Mouse (Mus musculus): Measurements from ENCODE around the gene Spag9. TPM values are rescaled to one million over a fixed set of nuclear protein-coding genes. Genes with fewer than 3 reads are reported as not detected.

Gene Spag9
- polyA plus RNA-seq, 1 experiment from 2014 or later: 82.7 TPM

DNA sequence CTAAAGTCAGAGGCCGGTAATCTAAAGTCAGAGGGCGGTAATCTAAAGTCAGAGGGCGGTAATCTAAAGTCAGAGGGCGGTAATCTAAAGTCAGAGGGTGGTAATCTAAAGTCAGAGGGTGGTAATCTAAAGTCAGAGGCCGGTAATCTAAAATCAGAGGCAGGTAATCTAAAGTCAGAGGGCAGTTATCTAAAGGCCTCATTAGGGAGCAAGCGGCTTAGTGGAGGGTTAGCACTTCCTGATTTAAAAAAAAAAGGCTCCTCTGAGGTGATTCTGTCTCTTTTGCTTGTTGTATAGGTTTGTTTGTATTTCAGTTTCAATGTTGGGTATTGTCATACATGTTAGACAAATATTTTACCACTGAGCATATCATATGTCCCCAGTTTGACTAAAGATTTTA is 121.9 kb downstream of the Spag9 start:
- ATAC-seq: no peak
- 96% methylated on average over 6 of the region's 6 CpGs for WGBS
- peaks cover 48% of the 10 kb centered on the region for H3K36me3 ChIP-seq (ENCODE audit: control insufficient read depth, insufficient read depth, low read length)

DNA sequence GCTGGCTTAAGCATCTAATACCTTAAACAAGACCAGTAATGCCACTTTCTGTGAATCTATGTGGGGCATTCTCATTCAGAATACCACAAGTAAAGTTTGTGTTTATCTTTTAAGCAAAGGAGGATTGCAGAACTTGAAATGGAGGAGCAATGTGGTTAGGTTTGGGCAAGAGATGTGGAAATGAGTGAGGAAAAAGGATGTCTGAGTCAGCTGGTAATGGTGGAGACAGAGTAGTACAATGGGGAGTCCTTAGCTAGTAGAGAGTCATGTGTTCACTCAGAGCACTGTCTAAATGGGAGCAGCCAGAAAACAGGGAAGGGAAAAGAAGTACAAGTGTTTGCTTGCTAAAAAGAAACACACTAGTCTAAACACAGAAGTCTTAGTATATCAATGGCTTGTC is 122.7 kb downstream of the Spag9 start:
- Histone ChIP-seq H3K4me3 (ENCODE audit: low read depth, low read length) (no peak overlapping the region), H3K4me2 (ENCODE audit: low read length) (no peak overlapping the region), H3K9ac (ENCODE audit: low read depth, low read length) (no peak overlapping the region), H3K36me3 (ENCODE audit: control insufficient read depth, insufficient read depth, low read length) (peaks cover 43% of the 10 kb centered on the region), H3K4me1 (ENCODE audit: control insufficient read depth, insufficient read depth, low read length) (no peaks in the 10 kb centered on the region), H3K27ac (ENCODE audit: low read length) (no peak overlapping the region), H3K27me3 (ENCODE audit: control insufficient read depth, insufficient read depth, low read depth, low read length) (no peaks in the 10 kb centered on the region), H3K9me3 (replicated peaks; ENCODE audit: control insufficient read depth, low read length, poor library complexity, severe bottlenecking) (no peaks in the 10 kb centered on the region)
- no peak for ATAC-seq

More for the DNA sequence above, 121.9 kb downstream of the Spag9 start:
- Histone ChIP-seq H3K27ac (ENCODE audit: low read length) (no peak overlapping the region), H3K9ac (ENCODE audit: low read depth, low read length) (no peak overlapping the region), H3K4me2 (ENCODE audit: low read length) (no peak overlapping the region), H3K9me3 (replicated peaks; ENCODE audit: control insufficient read depth, low read length, poor library complexity, severe bottlenecking) (no peaks in the 10 kb centered on the region), H3K4me1 (ENCODE audit: control insufficient read depth, insufficient read depth, low read length) (no peaks in the 10 kb centered on the region), H3K27me3 (ENCODE audit: control insufficient read depth, insufficient read depth, low read depth, low read length) (no peaks in the 10 kb centered on the region), H3K4me3 (ENCODE audit: low read depth, low read length) (no peak overlapping the region)

DNA sequence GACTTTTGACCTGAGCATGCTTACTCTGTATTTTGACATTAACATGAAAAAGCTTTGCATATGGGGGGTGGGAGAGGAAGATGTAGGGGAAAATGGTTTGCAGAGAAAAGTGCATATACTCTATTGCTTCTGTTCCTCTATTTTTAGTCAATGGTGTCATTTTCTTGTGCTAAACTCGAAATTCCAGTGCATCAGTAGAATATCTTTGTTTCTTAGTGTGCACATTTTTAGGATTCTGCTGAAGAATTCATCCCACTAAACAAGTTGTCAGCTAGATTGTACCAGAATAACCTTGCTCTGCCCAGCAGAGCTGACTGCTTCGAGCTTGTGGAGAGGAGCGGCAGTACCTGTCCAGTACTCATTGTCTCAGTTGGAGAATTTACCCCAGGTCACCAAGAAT is 124.8 kb downstream of the Spag9 start:
- no peaks in the 10 kb centered on the region for H3K4me1 ChIP-seq (ENCODE audit: control insufficient read depth, insufficient read depth, low read length)
- H3K36me3 ChIP-seq (ENCODE audit: control insufficient read depth, insufficient read depth, low read length): peaks cover 34% of the 10 kb centered on the region
- no peak overlapping the region for H3K4me3 ChIP-seq (ENCODE audit: low read depth, low read length)
- WGBS: 97% methylated on average over 3 of the region's 3 CpGs
- ATAC-seq: no peak
- no peak overlapping the region for H3K27ac ChIP-seq (ENCODE audit: low read length)
- H3K9me3 ChIP-seq (replicated peaks; ENCODE audit: control insufficient read depth, low read length, poor library complexity, severe bottlenecking): no peaks in the 10 kb centered on the region
- H3K9ac ChIP-seq (ENCODE audit: low read depth, low read length): no peak overlapping the region
- H3K27me3 ChIP-seq (ENCODE audit: control insufficient read depth, insufficient read depth, low read depth, low read length): no peaks in the 10 kb centered on the region
- no peak overlapping the region for H3K4me2 ChIP-seq (ENCODE audit: low read length)

- ATAC-seq: no peak
- WGBS: 93% methylated on average over 10 of the region's 10 CpGs
- Histone ChIP-seq H3K9me3 (replicated peaks; ENCODE audit: control insufficient read depth, low read length, poor library complexity, severe bottlenecking) (no peaks in the 10 kb centered on the region), H3K4me3 (ENCODE audit: low read depth, low read length) (no peak overlapping the region), H3K36me3 (ENCODE audit: control insufficient read depth, insufficient read depth, low read length) (peaks cover 30% of the 10 kb centered on the region), H3K27me3 (ENCODE audit: control insufficient read depth, insufficient read depth, low read depth, low read length) (no peaks in the 10 kb centered on the region), H3K9ac (ENCODE audit: low read depth, low read length) (no peak overlapping the region), H3K27ac (ENCODE audit: low read length) (no peak overlapping the region), H3K4me2 (ENCODE audit: low read length) (no peak overlapping the region), H3K4me1 (ENCODE audit: control insufficient read depth, insufficient read depth, low read length) (no peaks in the 10 kb centered on the region)
Measured at GRCm38 (mm10) chr11:94121501-94121900, 125.6 kb downstream of the Spag9 start.

DNA sequence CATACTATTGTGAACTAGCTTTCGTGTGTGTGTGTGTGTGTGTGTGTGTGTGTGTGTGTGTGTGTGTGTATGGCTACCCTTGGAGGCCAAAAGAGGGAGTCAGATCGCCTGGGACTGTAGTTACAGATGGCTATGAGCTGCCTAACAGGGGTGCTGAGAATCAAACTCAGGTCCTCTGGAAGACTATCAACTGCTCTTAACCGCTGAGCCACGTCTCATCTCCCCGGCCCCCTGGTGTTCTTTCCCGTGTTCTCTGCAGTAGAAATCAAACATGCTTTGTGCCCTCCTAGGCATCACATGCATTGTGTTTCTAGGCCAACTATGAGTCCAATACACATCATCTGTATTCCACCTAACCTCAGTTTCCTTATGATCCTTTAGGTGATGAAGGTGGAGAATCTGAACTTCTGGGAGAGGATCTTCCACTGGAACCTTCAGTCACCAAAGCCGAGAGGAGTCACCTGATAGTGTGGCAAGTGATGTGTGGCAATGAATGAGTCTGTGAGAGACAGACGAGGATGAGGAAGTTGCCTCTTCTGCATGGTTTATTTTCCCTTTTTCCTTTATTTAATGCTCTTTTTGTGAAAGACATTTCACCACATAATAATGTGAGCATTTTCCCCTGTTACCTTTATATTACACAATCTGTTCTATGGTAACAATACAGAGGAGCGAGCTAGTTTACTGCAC is 126.6 kb downstream of the Spag9 start:
- Histone ChIP-seq H3K4me3 (ENCODE audit: low read depth, low read length) (no peak overlapping the region), H3K36me3 (ENCODE audit: control insufficient read depth, insufficient read depth, low read length) (peaks cover 27% of the 10 kb centered on the region), H3K9me3 (replicated peaks; ENCODE audit: control insufficient read depth, low read length, poor library complexity, severe bottlenecking) (no peaks in the 10 kb centered on the region), H3K4me1 (ENCODE audit: control insufficient read depth, insufficient read depth, low read length) (no peaks in the 10 kb centered on the region), H3K27ac (ENCODE audit: low read length) (no peak overlapping the region), H3K4me2 (ENCODE audit: low read length) (no peak overlapping the region), H3K9ac (ENCODE audit: low read depth, low read length) (no peak overlapping the region), H3K27me3 (ENCODE audit: control insufficient read depth, insufficient read depth, low read depth, low read length) (no peaks in the 10 kb centered on the region)
- WGBS: 87% methylated on average over 9 of the region's 9 CpGs
- no peak for ATAC-seq

- no peak overlapping the region for H3K4me3 ChIP-seq (ENCODE audit: low read depth, low read length)
- no peak overlapping the region for H3K27ac ChIP-seq (ENCODE audit: low read length)
- ATAC-seq: no peak
- H3K4me1 ChIP-seq (ENCODE audit: control insufficient read depth, insufficient read depth, low read length): no peaks in the 10 kb centered on the region
- WGBS: 97% methylated on average over 9 of the region's 9 CpGs
- H3K27me3 ChIP-seq (ENCODE audit: control insufficient read depth, insufficient read depth, low read depth, low read length): no peaks in the 10 kb centered on the region
- H3K9ac ChIP-seq (ENCODE audit: low read depth, low read length): no peak overlapping the region
- H3K36me3 ChIP-seq (ENCODE audit: control insufficient read depth, insufficient read depth, low read length): peaks cover 11% of the 10 kb centered on the region; the same call in 1 of the 2 replicates
- no peak overlapping the region for H3K4me2 ChIP-seq (ENCODE audit: low read length)
- no peaks in the 10 kb centered on the region for H3K9me3 ChIP-seq (replicated peaks; ENCODE audit: control insufficient read depth, low read length, poor library complexity, severe bottlenecking)
Measured at GRCm38 (mm10) chr11:94126701-94127100, 130.8 kb downstream of the Spag9 start.

DNA sequence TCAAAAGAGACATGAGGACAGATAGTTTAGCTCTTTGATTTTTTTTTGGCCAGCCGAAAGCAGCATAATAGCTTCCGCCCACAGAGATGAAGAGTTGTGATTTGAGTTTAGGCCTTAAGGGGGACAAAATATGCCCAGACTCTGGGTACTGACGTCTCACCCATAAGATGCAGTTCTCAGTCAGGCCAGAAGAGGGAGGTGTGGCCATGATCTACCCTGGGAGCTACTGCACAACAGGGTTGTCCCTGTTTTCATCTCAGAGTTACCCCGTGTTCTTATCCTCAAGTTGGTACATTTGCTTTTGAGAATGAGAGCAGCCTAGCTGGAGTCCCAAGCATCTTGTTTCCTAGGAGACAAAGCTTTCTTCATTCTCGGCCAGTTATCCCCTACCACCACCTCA is 132.1 kb downstream of the Spag9 start:
- Histone ChIP-seq H3K9me3 (replicated peaks; ENCODE audit: control insufficient read depth, low read length, poor library complexity, severe bottlenecking) (no peaks in the 10 kb centered on the region), H3K9ac (ENCODE audit: low read depth, low read length) (no peak overlapping the region), H3K27ac (ENCODE audit: low read length) (no peak overlapping the region), H3K4me1 (ENCODE audit: control insufficient read depth, insufficient read depth, low read length) (no peaks in the 10 kb centered on the region), H3K4me2 (ENCODE audit: low read length) (no peak overlapping the region), H3K27me3 (ENCODE audit: control insufficient read depth, insufficient read depth, low read depth, low read length) (no peaks in the 10 kb centered on the region), H3K36me3 (ENCODE audit: control insufficient read depth, insufficient read depth, low read length) (no peaks in the 10 kb centered on the region; the same call in 1 of the 2 replicates), H3K4me3 (ENCODE audit: low read depth, low read length) (no peak overlapping the region)
- peak; percentile 50; the same call in 1 of the 2 replicates for ATAC-seq
- WGBS: 33% methylated on average over 5 of the region's 5 CpGs

GRCm38 (mm10) chr11:94128506-94128905 is 132.6 kb downstream of the Spag9 start:
- Histone ChIP-seq H3K36me3 (ENCODE audit: control insufficient read depth, insufficient read depth, low read length) (no peaks in the 10 kb centered on the region; the same call in 1 of the 2 replicates), H3K9ac (ENCODE audit: low read depth, low read length) (no peak overlapping the region), H3K4me2 (ENCODE audit: low read length) (no peak overlapping the region), H3K27ac (ENCODE audit: low read length) (no peak overlapping the region), H3K9me3 (replicated peaks; ENCODE audit: control insufficient read depth, low read length, poor library complexity, severe bottlenecking) (no peaks in the 10 kb centered on the region), H3K4me1 (ENCODE audit: control insufficient read depth, insufficient read depth, low read length) (no peaks in the 10 kb centered on the region), H3K27me3 (ENCODE audit: control insufficient read depth, insufficient read depth, low read depth, low read length) (no peaks in the 10 kb centered on the region), H3K4me3 (ENCODE audit: low read depth, low read length) (no peak overlapping the region)
- WGBS: 81% methylated on average over 8 of the region's 8 CpGs
- no peak for ATAC-seq

DNA sequence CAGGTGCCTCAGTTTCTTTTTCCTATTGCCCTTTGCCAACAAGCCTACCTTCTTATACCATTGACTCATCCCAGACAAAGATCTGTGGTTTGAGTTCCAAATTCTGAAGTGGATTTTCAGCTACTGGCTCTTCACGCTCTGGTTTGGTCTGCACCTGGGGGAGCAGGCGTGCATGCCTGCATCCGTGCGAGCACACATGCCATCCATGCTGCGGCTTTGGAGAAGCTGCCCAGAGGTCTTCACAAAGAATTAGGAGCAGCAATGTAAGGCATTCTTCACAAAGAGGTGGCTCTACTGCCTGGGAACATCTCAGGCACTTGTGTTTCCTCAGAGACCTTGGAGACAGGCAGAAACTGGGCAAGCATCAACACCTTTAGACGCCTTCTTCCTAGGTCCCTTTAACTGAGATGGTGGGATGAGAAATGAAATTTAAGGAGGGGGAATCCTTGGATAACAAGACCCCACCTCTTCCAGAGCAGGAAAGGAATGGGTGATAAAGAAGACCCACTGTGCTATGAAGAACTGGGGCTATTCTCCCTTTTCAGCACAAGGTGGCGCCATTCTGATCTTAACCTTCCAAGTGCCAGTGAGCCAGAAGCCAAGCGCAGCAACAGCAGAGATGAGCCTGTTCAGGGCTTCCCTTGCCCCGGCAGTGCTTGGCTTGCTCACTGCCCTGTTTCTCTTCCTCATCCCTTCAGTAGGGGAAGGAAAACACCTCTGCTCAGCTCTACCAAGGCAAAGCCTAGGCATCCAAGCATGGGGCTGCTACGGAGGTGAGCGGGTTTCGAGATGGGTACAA is 133.6 kb downstream of the Spag9 start:
- ATAC-seq: peak; percentile 43; the same call in 1 of the 2 replicates
- Histone ChIP-seq H3K9ac (ENCODE audit: low read depth, low read length) (no peak overlapping the region), H3K27me3 (ENCODE audit: control insufficient read depth, insufficient read depth, low read depth, low read length) (no peaks in the 10 kb centered on the region), H3K27ac (ENCODE audit: low read length) (0 out of 2 replicates have a peak overlapping the region, but pooled peaks have one; percentile 8), H3K4me2 (ENCODE audit: low read length) (no peak overlapping the region), H3K36me3 (ENCODE audit: control insufficient read depth, insufficient read depth, low read length) (no peaks in the 10 kb centered on the region), H3K9me3 (replicated peaks; ENCODE audit: control insufficient read depth, low read length, poor library complexity, severe bottlenecking) (no peaks in the 10 kb centered on the region), H3K4me3 (ENCODE audit: low read depth, low read length) (no peak overlapping the region), H3K4me1 (ENCODE audit: control insufficient read depth, insufficient read depth, low read length) (peaks cover 8% of the 10 kb centered on the region)
- WGBS: 61% methylated on average over 12 of the region's 12 CpGs
